24 mouse cellular contexts compared by ENCODE assay signal in the genomic region with DNA sequence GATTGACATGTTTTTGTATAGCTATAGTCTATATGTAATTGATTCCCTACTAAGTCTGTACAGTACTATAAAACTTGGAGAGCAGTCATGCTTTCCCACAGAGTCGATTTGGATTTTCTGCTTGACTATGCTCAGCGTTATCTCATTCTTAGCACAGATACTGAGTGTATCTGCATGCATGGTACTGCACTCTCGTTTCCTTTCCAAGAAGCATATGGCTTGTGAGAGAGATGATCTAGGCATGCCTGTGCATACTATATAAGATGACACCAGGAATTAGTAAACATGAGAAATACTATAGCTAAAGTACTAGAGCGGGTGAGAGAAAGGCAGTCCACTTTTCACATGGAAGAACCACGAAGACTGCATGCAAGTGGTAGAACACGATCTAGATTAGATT.
A peak's percentile ranks its signal among the peaks of the same experiment; 100 is the strongest.
DNase-seq lines count a peak whose midpoint lies in the region; ATAC-seq and TF ChIP-seq lines count a peak whose summit lies in the region.
"Had no signal": no experiment of that assay in that cellular context is flagged by ENCODE, and none has a peak within 500 bp of the region (broad histone marks: within the 10 kb centered on the region; RNA-seq: fewer than 3 reads in every experiment).

No protein-coding gene starts in this region.

- H3K4me2 ChIP-seq in forebrain, embryonic 14.5 days (ENCODE audit: low read length) = no peak overlapping the region
- no peak overlapping the region for H3K4me2 ChIP-seq in forebrain, embryonic 12.5 days
- no peak overlapping the region for H3K4me2 ChIP-seq in forebrain, embryonic 16.5 days (ENCODE audit: low read length)
- H3K4me2 ChIP-seq in forebrain, embryonic 11.5 days (ENCODE audit: low read depth, low read length, severe bottlenecking) = no peak overlapping the region
- H3K4me2 ChIP-seq: embryonic facial prominence, embryonic 12.5 days had no signal

- no peak overlapping the region for H3K4me3 ChIP-seq in forebrain, embryonic 14.5 days (ENCODE audit: low read depth, low read length)
- H3K4me3 ChIP-seq in forebrain, embryonic 12.5 days (replicated peaks) = no peak overlapping the region
- H3K4me3 ChIP-seq in forebrain, embryonic 16.5 days (replicated peaks; ENCODE audit: low read length) = no peak overlapping the region
- no peak overlapping the region for H3K4me3 ChIP-seq in forebrain, embryonic 11.5 days (ENCODE audit: low read depth, low read length)
- H3K4me3 ChIP-seq in layer of hippocampus, adult 2 months = no peak overlapping the region
- H3K4me3 ChIP-seq: embryonic facial prominence, embryonic 10.5 days; embryonic facial prominence, embryonic 12.5 days had no signal

- peak; percentile 8 for DNase-seq in forebrain, embryonic 14.5 days (ENCODE audit: low spot score)
- DNase-seq in forebrain, embryonic 11.5 days (ENCODE audit: low spot score) = no peak
- no peak for DNase-seq in frontal cortex, postnatal 36 days (ENCODE audit: low spot score in 2 of 2)
- no peak for DNase-seq in layer of hippocampus, adult 2 months (ENCODE audit: low spot score in 2 of 2)
- no peak for DNase-seq in layer of hippocampus, postnatal 14 days (ENCODE audit: low spot score in 2 of 2)
- DNase-seq: adrenal gland, adult 8-10 months; adrenal gland, postnatal 14 days; adrenal gland, postnatal 36 days; B cell, adult 2 months; cerebellum, adult 11-12 months; cerebellum, adult 2 months; cerebellum, adult 9-10 months; cerebellum, postnatal 10 days; cerebellum, postnatal 25 days had no signal

- no peaks in the 10 kb centered on the region for H3K36me3 ChIP-seq in forebrain, embryonic 14.5 days (ENCODE audit: control insufficient read depth, insufficient read depth, low read length)
- H3K36me3 ChIP-seq in forebrain, embryonic 12.5 days (replicated peaks) = no peaks in the 10 kb centered on the region
- no peaks in the 10 kb centered on the region for H3K36me3 ChIP-seq in forebrain, embryonic 16.5 days (ENCODE audit: control insufficient read depth, insufficient read depth)
- no peaks in the 10 kb centered on the region for H3K36me3 ChIP-seq in forebrain, embryonic 11.5 days (ENCODE audit: control insufficient read depth, insufficient read depth, low read length)
- H3K36me3 ChIP-seq: embryonic facial prominence, embryonic 10.5 days; embryonic facial prominence, embryonic 12.5 days; G1E had no signal

- 93% methylated on average over 6 of the region's 6 CpGs for WGBS in forebrain, embryonic 14.5 days
- 93% methylated on average over 6 of the region's 6 CpGs for WGBS in forebrain, embryonic 12.5 days
- WGBS in forebrain, embryonic 16.5 days = 89% methylated on average over 6 of the region's 6 CpGs
- WGBS in forebrain, embryonic 11.5 days = 88% methylated on average over 6 of the region's 6 CpGs

- no peaks in the 10 kb centered on the region for H3K27me3 ChIP-seq in forebrain, embryonic 14.5 days (replicated peaks; ENCODE audit: control insufficient read depth, insufficient read depth, low read length)
- no peaks in the 10 kb centered on the region for H3K27me3 ChIP-seq in forebrain, embryonic 12.5 days
- H3K27me3 ChIP-seq in forebrain, embryonic 16.5 days (replicated peaks; ENCODE audit: control insufficient read depth, insufficient read depth, low read length) = no peaks in the 10 kb centered on the region
- H3K27me3 ChIP-seq in forebrain, embryonic 11.5 days (ENCODE audit: control insufficient read depth, insufficient read depth, low read length) = no peaks in the 10 kb centered on the region
- H3K27me3 ChIP-seq: CH12.LX; embryonic facial prominence, embryonic 12.5 days; Patski had no signal

- TF ChIP-seq CTCF in layer of hippocampus, adult 2 months (conservative IDR thresholded peaks at IDR 0.05) = no peak

- no peaks in the 10 kb centered on the region for H3K4me1 ChIP-seq in forebrain, embryonic 14.5 days (ENCODE audit: control insufficient read depth, insufficient read depth, low read length)
- H3K4me1 ChIP-seq in forebrain, embryonic 12.5 days = no peaks in the 10 kb centered on the region
- H3K4me1 ChIP-seq in forebrain, embryonic 16.5 days (replicated peaks; ENCODE audit: control insufficient read depth, insufficient read depth, low read length) = no peaks in the 10 kb centered on the region
- H3K4me1 ChIP-seq in forebrain, embryonic 11.5 days (replicated peaks; ENCODE audit: control insufficient read depth, insufficient read depth, low read length) = no peaks in the 10 kb centered on the region

- no peak overlapping the region for H3K27ac ChIP-seq in forebrain, embryonic 14.5 days (ENCODE audit: low read depth, low read length)
- no peak overlapping the region for H3K27ac ChIP-seq in forebrain, embryonic 12.5 days
- H3K27ac ChIP-seq in forebrain, embryonic 16.5 days (ENCODE audit: low read length) = no peak overlapping the region
- H3K27ac ChIP-seq in forebrain, embryonic 11.5 days (ENCODE audit: low read depth, low read length) = no peak overlapping the region
- H3K27ac ChIP-seq in layer of hippocampus, adult 2 months = peak overlapping the region; percentile 32; the same call in 1 of the 2 replicates
- H3K27ac ChIP-seq: embryonic facial prominence, embryonic 10.5 days; embryonic facial prominence, embryonic 12.5 days had no signal

- no peak overlapping the region for H3K9ac ChIP-seq in forebrain, embryonic 14.5 days (ENCODE audit: low read length)
- no peak overlapping the region for H3K9ac ChIP-seq in forebrain, embryonic 12.5 days
- H3K9ac ChIP-seq in forebrain, embryonic 16.5 days (replicated peaks; ENCODE audit: low read depth, low read length) = no peak overlapping the region
- H3K9ac ChIP-seq in forebrain, embryonic 11.5 days (ENCODE audit: low read length) = no peak overlapping the region
- H3K9ac ChIP-seq: embryonic facial prominence, embryonic 12.5 days had no signal

- no peak for ATAC-seq in forebrain, embryonic 14.5 days
- no peak for ATAC-seq in forebrain, embryonic 12.5 days (ENCODE audit: low FRiP score)
- peak; percentile 76 for ATAC-seq in forebrain, embryonic 16.5 days
- no peak for ATAC-seq in forebrain, embryonic 11.5 days (replicated peaks; ENCODE audit: low FRiP score)
- ATAC-seq in frontal cortex, adult (ENCODE audit: low TSS enrichment) = peak; percentile 52; the same call in 1 of the 2 replicates
- ATAC-seq: activated CD4-positive, CD25-positive, alpha-beta regulatory T cell, adult 4 months; CD4-positive, CD25-positive, alpha-beta regulatory T cell, adult 4 months; Patski had no signal

- H3K9me3 ChIP-seq in forebrain, embryonic 14.5 days (replicated peaks; ENCODE audit: control insufficient read depth, low read length) = no peaks in the 10 kb centered on the region
- no peaks in the 10 kb centered on the region for H3K9me3 ChIP-seq in forebrain, embryonic 12.5 days
- no peaks in the 10 kb centered on the region for H3K9me3 ChIP-seq in forebrain, embryonic 16.5 days (ENCODE audit: control insufficient read depth, low read length)
- no peaks in the 10 kb centered on the region for H3K9me3 ChIP-seq in forebrain, embryonic 11.5 days (ENCODE audit: control insufficient read depth, low read length)
- H3K9me3 ChIP-seq: embryonic facial prominence, embryonic 10.5 days; embryonic facial prominence, embryonic 12.5 days had no signal

Comparison
In these comparisons a context has a peak if more than half of its experiments do, and no peak if none do; other contexts are left out.
1. ATAC-seq: peak in forebrain, embryonic 16.5 days (single experiment) and frontal cortex, adult (single experiment); none in forebrain, embryonic 14.5 days (single experiment), forebrain, embryonic 12.5 days (single experiment) and forebrain, embryonic 11.5 days (single experiment).